Mouse (Mus musculus): ENCODE measurements at regions not wholly inside any gene's neighbourhood (a gene's known extent, or its start where the extent isn't known, plus 50 kb on each side); places are given as distances from the start of the nearest gene placed in this dataset.

DNA sequence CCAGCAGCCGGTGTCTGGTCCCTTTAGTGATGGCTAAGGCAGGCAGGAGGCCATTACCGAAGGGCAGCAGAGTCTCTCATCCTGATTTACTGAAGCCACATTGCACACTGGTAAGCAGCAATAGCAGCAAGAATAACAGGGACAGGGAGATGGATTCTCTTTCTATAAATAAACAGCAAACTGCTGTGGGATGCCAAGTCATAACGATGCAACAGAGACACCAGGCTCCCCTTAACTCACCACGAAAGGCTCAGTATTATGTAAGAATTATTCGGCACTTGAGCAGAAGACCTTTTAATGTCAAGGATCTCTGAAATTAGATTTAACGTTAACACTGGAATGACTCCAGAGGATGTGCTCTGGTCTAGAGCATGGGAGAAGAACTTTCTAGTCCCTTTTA is 202.1 kb downstream of the Ddx10 start:
- no peak for ATAC-seq (replicated peaks; ENCODE audit: insufficient number of reproducible peaks, insufficient read depth, low FRiP score, low read depth)
- Histone ChIP-seq H3K27me3 (no peaks in the 10 kb centered on the region), H3K4me3 (no peak overlapping the region), H3K4me1 (replicated peaks) (0 out of 2 replicates have a peak, but pooled peaks cover 2% of the 10 kb centered on the region), H3K9me3 (replicated peaks) (no peaks in the 10 kb centered on the region), H3K4me2 (no peak overlapping the region), H3K27ac (no peak overlapping the region), H3K36me3 (no peaks in the 10 kb centered on the region), H3K9ac (no peak overlapping the region)
- 63% methylated on average over 6 of the region's 6 CpGs for WGBS

DNA sequence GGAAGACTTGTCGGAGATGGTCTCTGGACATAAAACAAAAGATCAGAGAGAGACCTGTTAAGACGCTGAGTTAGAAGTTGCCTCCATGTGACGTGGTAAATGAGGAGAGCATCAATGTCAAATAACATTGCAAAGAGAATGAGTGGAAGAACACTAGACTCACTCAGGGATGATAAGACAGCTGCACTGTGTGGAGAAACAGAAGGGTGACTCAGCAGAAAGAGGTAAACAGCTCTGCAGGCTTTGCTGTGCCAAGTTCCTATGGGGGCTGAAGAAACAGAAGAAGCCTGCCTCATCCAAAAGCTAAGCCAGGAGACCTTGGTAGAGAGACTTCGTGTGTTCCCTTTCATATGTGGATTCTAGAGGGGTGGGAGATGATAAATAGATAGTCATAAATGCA is 214.1 kb downstream of the Ddx10 start:
- WGBS: 72% methylated on average over 4 of the region's 4 CpGs
- Histone ChIP-seq H3K4me3 (no peak overlapping the region), H3K27me3 (no peaks in the 10 kb centered on the region), H3K36me3 (no peaks in the 10 kb centered on the region), H3K9me3 (replicated peaks) (no peaks in the 10 kb centered on the region), H3K9ac (no peak overlapping the region), H3K4me1 (replicated peaks) (no peaks in the 10 kb centered on the region), H3K4me2 (no peak overlapping the region), H3K27ac (no peak overlapping the region)
- ATAC-seq (replicated peaks; ENCODE audit: insufficient number of reproducible peaks, insufficient read depth, low FRiP score, low read depth): no peak

DNA sequence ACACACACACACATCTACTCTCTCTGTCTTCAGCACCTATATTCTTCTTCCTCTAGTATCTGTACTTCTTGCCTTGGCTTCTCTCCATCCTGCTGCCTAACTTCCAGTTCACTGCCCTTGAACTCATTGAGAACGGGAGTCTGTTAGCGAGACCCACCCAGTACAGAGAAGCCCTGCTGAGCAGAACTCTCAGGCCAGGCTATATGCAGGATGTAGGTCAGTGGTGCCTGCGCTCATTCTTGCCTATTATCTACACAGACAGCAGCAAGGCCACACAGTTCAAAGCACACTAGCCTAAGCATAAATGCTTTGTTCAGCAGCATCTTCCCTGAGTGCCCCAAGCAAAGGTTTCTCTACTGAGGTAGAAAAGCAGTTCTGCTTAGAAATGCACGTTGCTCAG is 225.8 kb downstream of the Ddx10 start:
- no peak overlapping the region for H3K9ac ChIP-seq
- no peaks in the 10 kb centered on the region for H3K9me3 ChIP-seq (replicated peaks)
- no peaks in the 10 kb centered on the region for H3K36me3 ChIP-seq
- WGBS: 68% methylated on average over 4 of the region's 4 CpGs
- no peak for ATAC-seq (replicated peaks; ENCODE audit: insufficient number of reproducible peaks, insufficient read depth, low FRiP score, low read depth)
- no peak overlapping the region for H3K27ac ChIP-seq
- no peaks in the 10 kb centered on the region for H3K4me1 ChIP-seq (replicated peaks)
- H3K4me3 ChIP-seq: no peak overlapping the region
- H3K27me3 ChIP-seq: no peaks in the 10 kb centered on the region
- H3K4me2 ChIP-seq: no peak overlapping the region

DNA sequence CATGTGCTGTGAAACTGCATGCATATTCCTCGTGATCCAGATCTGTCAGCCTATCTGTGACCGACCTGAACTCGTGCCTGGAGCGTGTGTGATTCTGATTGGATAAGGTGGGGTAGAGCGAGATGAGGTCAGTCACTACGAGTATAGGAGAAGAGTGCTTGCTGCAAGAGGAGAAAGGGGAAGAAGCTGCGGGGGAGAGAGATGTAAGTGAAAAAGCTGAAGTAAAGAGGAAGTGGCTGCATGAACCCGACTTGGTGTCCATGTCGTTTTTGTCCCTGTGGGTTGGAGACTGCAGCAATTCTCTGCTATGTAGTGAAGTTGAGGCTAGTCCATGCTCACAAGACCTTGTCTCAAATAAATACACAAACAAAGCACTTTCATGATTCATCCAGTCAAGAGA is 237.1 kb downstream of the Ddx10 start:
- Histone ChIP-seq H3K9me3 (replicated peaks) (no peaks in the 10 kb centered on the region), H3K36me3 (no peaks in the 10 kb centered on the region), H3K4me1 (replicated peaks) (no peaks in the 10 kb centered on the region), H3K27ac (no peak overlapping the region), H3K4me2 (no peak overlapping the region), H3K27me3 (no peaks in the 10 kb centered on the region), H3K4me3 (no peak overlapping the region), H3K9ac (no peak overlapping the region)
- WGBS: 80% methylated on average over 9 of the region's 9 CpGs
- no peak for ATAC-seq (replicated peaks; ENCODE audit: insufficient number of reproducible peaks, insufficient read depth, low FRiP score, low read depth)

DNA sequence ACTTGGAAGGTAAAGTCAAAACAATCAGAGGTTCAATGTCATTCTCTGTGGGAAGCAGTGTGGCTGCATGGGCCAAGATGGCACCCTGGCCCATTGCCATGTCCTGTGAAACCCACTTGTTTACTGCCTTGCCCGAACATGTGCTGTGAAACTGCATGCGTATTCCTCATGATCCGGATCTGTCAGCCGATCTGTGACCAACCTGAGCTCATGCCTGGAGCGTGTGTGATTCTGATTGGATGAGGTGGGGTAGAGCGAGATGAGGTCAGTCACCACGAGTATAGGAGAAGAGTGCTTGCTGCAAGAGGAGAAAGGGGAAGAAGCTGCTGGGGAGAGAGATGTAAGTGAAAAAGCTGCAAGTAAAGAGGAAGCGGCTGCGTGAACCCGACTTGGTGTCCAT is 240.5 kb downstream of the Ddx10 start:
- 89% methylated on average over 10 of the region's 10 CpGs for WGBS
- ATAC-seq (replicated peaks; ENCODE audit: insufficient number of reproducible peaks, insufficient read depth, low FRiP score, low read depth): no peak
- no peak overlapping the region for H3K4me3 ChIP-seq
- H3K4me2 ChIP-seq: no peak overlapping the region
- H3K27me3 ChIP-seq: no peaks in the 10 kb centered on the region
- H3K36me3 ChIP-seq: no peaks in the 10 kb centered on the region
- no peak overlapping the region for H3K27ac ChIP-seq
- H3K4me1 ChIP-seq (replicated peaks): no peaks in the 10 kb centered on the region
- H3K9me3 ChIP-seq (replicated peaks): no peaks in the 10 kb centered on the region
- H3K9ac ChIP-seq: no peak overlapping the region

DNA sequence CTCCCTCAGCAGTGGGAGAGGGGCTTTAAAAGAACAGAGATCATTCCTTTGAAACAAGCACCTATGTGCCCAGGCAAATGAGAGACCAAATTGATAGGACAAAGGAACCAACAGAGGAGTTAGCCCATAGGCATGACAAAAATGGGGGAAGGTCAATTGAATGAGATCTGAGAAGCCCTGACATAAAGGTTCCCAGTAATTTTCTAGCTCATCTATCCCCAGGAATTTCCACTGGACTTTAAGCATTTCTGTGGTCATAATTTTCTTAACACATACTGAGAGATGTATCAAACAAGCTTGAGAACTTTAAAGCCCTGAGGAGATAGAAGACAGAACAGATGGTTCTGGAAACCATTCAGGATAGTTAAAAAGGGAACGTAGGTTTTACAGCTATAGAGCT is 241.8 kb downstream of the Ddx10 start:
- 83% methylated on average over 1 of the region's 1 CpGs for WGBS

DNA sequence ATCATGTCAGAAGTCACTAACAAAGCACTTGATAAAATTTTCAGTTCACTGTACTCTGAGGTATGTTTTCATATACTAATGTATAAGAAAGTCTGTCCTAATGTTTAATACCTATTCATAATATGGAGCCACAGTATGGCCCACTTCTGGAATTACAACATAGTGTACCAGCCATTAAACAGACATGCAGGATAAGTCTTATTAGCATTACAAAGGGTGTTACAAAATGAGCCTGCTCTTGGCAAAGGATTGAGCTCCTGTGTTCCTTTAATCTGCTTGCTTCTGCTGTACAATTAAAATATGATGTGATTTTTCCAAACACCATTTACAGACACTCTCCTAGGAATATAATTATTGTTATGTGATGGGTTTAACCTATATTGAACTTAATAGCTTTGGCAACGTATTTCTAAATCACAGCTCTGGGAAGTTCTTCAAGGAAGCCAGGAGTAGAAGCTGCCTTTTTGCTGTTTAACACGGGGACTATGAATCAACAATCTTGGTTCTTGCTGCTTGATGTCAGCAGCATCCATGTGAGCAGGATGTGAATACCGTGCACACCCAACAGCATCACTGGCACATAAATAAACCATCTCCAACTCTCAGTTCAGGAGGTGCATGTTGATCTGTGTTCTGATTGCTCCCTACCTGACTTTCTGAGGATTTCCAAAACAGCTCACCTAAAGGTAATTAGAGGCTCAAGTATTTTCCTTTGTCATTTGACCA is 243.4 kb downstream of the Ddx10 start:
- H3K27me3 ChIP-seq: no peaks in the 10 kb centered on the region
- 60% methylated on average over 3 of the region's 3 CpGs for WGBS
- H3K9ac ChIP-seq: no peak overlapping the region
- no peaks in the 10 kb centered on the region for H3K4me1 ChIP-seq (replicated peaks)
- no peaks in the 10 kb centered on the region for H3K36me3 ChIP-seq
- no peak for ATAC-seq (replicated peaks; ENCODE audit: insufficient number of reproducible peaks, insufficient read depth, low FRiP score, low read depth)
- H3K9me3 ChIP-seq (replicated peaks): no peaks in the 10 kb centered on the region
- H3K4me3 ChIP-seq: no peak overlapping the region
- H3K27ac ChIP-seq: no peak overlapping the region
- H3K4me2 ChIP-seq: no peak overlapping the region

More for the DNA sequence above, 241.8 kb downstream of the Ddx10 start:
- H3K27ac ChIP-seq: no peak overlapping the region
- H3K27me3 ChIP-seq: no peaks in the 10 kb centered on the region
- no peak overlapping the region for H3K4me3 ChIP-seq
- no peak overlapping the region for H3K4me2 ChIP-seq
- no peak overlapping the region for H3K9ac ChIP-seq
- no peaks in the 10 kb centered on the region for H3K36me3 ChIP-seq
- H3K9me3 ChIP-seq (replicated peaks): no peaks in the 10 kb centered on the region
- ATAC-seq (replicated peaks; ENCODE audit: insufficient number of reproducible peaks, insufficient read depth, low FRiP score, low read depth): no peak
- no peaks in the 10 kb centered on the region for H3K4me1 ChIP-seq (replicated peaks)

DNA sequence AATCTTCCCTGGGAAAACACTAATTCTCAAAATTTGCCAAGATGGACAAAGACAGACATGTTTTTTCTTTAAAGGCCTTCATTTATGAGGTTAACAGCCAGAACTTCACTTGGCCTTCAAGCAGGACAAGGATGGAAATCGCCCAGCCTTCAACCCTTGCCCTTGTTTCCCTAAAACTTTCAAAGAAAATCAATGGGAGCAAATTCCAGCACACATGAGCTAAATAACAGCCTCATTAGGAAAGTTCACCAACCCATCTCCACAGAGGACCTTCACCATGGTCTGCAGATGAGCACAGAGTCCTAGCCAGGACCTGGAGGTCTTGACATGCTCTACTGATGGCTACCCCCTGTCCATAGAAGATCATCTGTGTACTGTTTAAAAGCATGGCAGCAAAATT is 271.8 kb downstream of the Ddx10 start:
- no peak overlapping the region for H3K27ac ChIP-seq
- no peaks in the 10 kb centered on the region; the same call in 1 of the 2 replicates for H3K27me3 ChIP-seq
- ATAC-seq (replicated peaks; ENCODE audit: insufficient number of reproducible peaks, insufficient read depth, low FRiP score, low read depth): no peak
- no peak overlapping the region for H3K4me3 ChIP-seq
- H3K4me1 ChIP-seq (replicated peaks): no peaks in the 10 kb centered on the region
- H3K36me3 ChIP-seq: no peaks in the 10 kb centered on the region
- no peaks in the 10 kb centered on the region for H3K9me3 ChIP-seq (replicated peaks)
- no peak overlapping the region for H3K4me2 ChIP-seq
- H3K9ac ChIP-seq: no peak overlapping the region
- WGBS: 71% methylated on average over 1 of the region's 1 CpGs

DNA sequence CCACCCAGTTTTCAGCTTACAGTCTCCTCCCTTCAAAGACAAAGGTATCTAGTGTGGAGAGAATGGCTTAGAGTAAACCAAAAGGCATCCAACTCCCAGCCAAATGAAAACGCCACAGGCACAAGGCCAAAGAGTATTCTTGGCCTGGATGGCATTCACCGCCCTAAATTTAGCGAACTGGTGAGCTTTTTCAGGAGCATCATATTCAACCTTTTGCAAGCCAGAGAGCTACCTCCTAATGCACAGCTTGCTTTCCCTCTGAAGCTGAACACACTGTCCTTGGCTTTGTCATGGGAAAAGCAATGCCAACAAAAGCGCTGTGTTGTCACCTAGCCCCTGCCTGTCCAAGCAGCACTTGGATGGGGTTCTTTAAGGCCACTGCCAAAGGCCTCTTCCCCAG is 282.2 kb downstream of the Ddx10 start:
- no peaks in the 10 kb centered on the region for H3K9me3 ChIP-seq (replicated peaks)
- no peaks in the 10 kb centered on the region for H3K36me3 ChIP-seq
- H3K4me2 ChIP-seq: no peak overlapping the region
- H3K27ac ChIP-seq: peak overlapping the region; percentile 36; the same call in 1 of the 2 replicates
- H3K4me3 ChIP-seq: no peak overlapping the region
- 70% methylated on average over 4 of the region's 4 CpGs for WGBS
- no peak overlapping the region for H3K9ac ChIP-seq
- ATAC-seq (replicated peaks; ENCODE audit: insufficient number of reproducible peaks, insufficient read depth, low FRiP score, low read depth): no peak
- H3K27me3 ChIP-seq: no peaks in the 10 kb centered on the region
- H3K4me1 ChIP-seq (replicated peaks): 0 out of 2 replicates have a peak, but pooled peaks cover 5% of the 10 kb centered on the region

DNA sequence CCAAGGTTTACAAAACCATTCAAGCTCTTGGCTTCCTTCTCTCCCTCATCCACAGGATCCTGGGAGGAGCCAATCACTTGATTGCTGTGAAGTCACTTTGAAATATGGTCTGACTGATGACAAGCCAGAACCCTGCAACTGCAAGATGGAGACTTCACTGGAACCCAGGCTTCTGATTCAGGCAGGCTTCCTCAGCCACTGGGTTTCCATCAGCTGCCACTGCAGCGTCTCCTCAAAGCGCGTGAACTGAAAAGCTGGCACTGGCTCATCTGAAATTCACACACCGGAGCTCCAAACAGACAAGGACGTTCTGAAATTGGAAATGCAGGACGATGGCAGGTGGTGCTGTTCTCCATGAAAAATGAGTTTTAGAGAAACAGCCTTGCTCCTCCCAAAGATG is 280.1 kb upstream of the AI593442 start:
- no peak for ATAC-seq (replicated peaks; ENCODE audit: insufficient number of reproducible peaks, insufficient read depth, low FRiP score, low read depth)
- H3K4me2 ChIP-seq: no peak overlapping the region
- H3K4me3 ChIP-seq: no peak overlapping the region
- H3K36me3 ChIP-seq: no peaks in the 10 kb centered on the region
- no peak overlapping the region for H3K9ac ChIP-seq
- no peaks in the 10 kb centered on the region for H3K4me1 ChIP-seq (replicated peaks)
- H3K27me3 ChIP-seq: no peaks in the 10 kb centered on the region
- no peak overlapping the region for H3K27ac ChIP-seq
- no peaks in the 10 kb centered on the region for H3K9me3 ChIP-seq (replicated peaks)
- 73% methylated on average over 6 of the region's 6 CpGs for WGBS

DNA sequence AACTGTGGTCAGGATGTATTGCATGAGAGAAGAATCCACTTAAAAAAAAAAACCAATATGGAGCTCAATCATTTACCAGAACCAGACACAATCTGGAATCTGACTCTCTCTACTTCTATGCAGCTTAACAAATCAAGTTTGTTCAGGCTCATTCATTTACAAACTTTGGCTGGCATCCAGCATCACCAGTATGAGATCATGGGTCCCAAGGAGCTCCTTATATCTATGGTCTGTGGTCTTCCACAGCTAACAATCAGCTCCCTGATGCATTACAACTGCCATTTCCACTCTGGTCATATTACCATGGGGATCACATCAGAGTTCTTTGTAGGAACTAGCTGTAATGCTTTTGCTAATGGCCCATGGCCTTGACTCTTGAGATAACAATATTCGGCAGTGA is 277.7 kb upstream of the AI593442 start:
- 30% methylated on average over 1 of the region's 1 CpGs for WGBS
- ATAC-seq (replicated peaks; ENCODE audit: insufficient number of reproducible peaks, insufficient read depth, low FRiP score, low read depth): no peak

DNA sequence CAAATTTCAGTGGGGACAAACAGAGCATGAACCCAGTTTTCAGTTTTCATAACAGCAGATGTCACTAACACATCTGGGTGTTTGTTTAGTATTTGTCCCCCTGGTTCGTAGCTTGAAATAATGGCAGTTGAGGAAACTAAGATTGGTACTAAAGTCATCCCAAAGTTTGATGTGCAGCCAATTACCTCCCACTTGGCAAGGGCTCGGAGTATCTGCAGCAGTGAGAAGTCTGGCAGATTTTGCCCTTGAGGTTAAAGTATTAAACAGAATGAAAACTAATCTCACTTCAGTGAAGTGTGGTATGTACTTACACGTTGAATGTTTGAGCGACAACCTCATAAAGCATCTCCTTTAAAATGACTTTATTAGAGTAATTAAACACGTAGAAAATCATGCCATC is 264.5 kb upstream of the AI593442 start:
- no peak overlapping the region for H3K27ac ChIP-seq
- peaks cover 10% of the 10 kb centered on the region for H3K4me1 ChIP-seq (replicated peaks)
- H3K9me3 ChIP-seq (replicated peaks): no peaks in the 10 kb centered on the region
- ATAC-seq (replicated peaks; ENCODE audit: insufficient number of reproducible peaks, insufficient read depth, low FRiP score, low read depth): no peak
- H3K4me2 ChIP-seq: no peak overlapping the region
- H3K4me3 ChIP-seq: no peak overlapping the region
- H3K36me3 ChIP-seq: no peaks in the 10 kb centered on the region
- H3K9ac ChIP-seq: no peak overlapping the region
- H3K27me3 ChIP-seq: no peaks in the 10 kb centered on the region
- whole genome bisulfite sequencing: 38% methylated on average over 5 of the region's 5 CpGs

More for the DNA sequence above, 277.7 kb upstream of the AI593442 start:
- H3K4me2 ChIP-seq: no peak overlapping the region
- H3K27me3 ChIP-seq: no peaks in the 10 kb centered on the region
- no peak overlapping the region for H3K4me3 ChIP-seq
- no peaks in the 10 kb centered on the region for H3K36me3 ChIP-seq
- no peak overlapping the region for H3K9ac ChIP-seq
- H3K4me1 ChIP-seq (replicated peaks): no peaks in the 10 kb centered on the region
- H3K27ac ChIP-seq: no peak overlapping the region
- H3K9me3 ChIP-seq (replicated peaks): no peaks in the 10 kb centered on the region
